Mouse (Mus musculus) gastrocnemius, postnatal 10 days (tissue): Measurements from ENCODE around the gene Gm9376. TPM values are rescaled to one million over a fixed set of nuclear protein-coding genes. Genes with fewer than 3 reads are reported as not detected.

Experiments used
- DNase-seq: peaks from one replicate; pipeline ENCODE4 v3.0.0; 2021; ENCODE audit warnings: mixed read lengths
- long read RNA-seq, 2 experiments: library from polyadenylated mRNA; stranded (forward); transcript quantifications; one replicate each; pipeline ENCODE4 v2.0.0; 2021
- total RNA-seq, 2 experiments: library from RNA; stranded (reverse); gene quantifications; 2 replicates each; pipeline ENCODE4 v1.2.3; 2021

Gm9376 gene
- not detected for total RNA-seq
- long read RNA-seq, experiment 1 = 0 reads
- long read RNA-seq, experiment 2 = 0 reads

DNA sequence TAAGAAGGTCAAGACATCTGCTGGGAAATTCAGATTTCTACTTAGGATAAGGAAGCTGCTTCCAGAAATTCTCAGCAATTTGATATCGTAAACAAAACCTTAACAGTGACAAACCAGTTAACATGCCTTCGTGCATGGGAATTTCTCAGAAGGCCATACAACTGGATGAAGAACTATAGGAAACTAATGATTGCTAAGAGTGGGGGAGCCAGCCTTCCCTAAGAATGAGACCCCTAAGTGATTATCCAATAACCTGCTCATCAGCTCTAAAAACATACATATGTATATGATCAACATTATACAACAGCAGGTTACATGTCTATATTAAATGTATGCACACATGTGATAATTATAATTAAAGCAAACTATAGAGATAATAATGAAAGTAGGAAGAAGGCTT lies at the start of gene Gm9376:
Gene Gm9376 (plus strand): TSS at position 301 of the 400 bp plus-strand sequence.
- DNase-seq = no peak

- DNase-seq = no peak
Observed at GRCm38 (mm10) chr14:118220885-118221284, 45.9 kb upstream of the Gm9376 start.

DNA sequence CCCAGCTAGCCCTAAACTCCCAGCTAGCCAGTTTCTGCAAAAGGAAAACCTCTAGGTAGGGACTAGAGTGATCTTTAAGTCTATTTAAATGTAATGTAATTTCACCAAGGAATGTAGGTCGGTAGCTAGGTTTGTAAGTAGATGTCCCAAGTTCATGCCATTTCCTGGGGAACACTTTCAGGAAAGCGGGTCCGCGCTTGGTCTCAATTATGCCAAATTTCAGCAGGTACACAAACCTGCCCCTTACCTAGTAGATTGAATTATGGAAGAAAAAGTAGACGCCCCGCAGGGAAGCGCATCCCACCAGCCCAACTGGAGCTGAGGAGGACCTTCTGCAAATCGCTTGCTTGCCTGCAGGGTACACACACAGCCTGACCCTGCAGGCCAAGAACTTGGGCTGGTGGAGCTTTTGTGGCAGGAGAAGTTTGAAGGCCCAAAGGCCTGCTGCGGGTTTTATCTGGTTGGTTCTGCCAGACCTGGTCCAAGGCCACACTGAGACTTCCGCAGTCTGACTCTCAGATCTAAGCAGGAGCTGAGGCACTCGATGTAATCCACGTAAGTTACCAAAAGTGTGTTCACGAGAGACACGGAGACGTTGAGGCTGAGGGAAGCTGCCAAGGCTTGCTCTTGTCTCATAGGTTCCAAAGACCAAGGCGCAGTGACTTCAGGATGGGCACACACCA lies 41.6 kb upstream of the Gm9376 start:
- no peak for DNase-seq

DNA sequence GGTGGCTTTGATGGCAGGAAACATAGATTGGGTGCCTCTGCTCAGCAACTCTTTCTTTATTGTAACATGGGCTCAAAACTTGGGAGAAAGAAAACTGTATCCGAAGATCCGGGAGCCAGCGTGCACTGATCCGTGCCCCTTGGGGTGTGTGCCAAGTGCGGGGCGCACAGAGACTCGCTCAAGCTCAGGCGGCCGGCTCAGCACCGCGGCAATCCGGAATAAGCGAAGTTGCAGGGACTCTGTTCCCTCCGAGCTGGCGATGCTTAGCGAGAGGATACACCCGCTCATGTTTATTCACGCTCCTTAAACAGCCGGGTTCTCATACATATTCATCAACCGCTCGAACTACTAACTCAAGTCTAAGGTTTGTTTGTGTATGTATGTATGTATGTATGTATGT lies 40.8 kb upstream of the Gm9376 start:
- no peak for DNase-seq

- no peak for DNase-seq
Observed at GRCm38 (mm10) chr14:118226471-118227155, 40.1 kb upstream of the Gm9376 start.

- no peak for DNase-seq
Observed at GRCm38 (mm10) chr14:118232381-118232970, 34.3 kb upstream of the Gm9376 start.

- DNase-seq = no peak
Observed at GRCm38 (mm10) chr14:118233786-118234540, 32.8 kb upstream of the Gm9376 start.

DNA sequence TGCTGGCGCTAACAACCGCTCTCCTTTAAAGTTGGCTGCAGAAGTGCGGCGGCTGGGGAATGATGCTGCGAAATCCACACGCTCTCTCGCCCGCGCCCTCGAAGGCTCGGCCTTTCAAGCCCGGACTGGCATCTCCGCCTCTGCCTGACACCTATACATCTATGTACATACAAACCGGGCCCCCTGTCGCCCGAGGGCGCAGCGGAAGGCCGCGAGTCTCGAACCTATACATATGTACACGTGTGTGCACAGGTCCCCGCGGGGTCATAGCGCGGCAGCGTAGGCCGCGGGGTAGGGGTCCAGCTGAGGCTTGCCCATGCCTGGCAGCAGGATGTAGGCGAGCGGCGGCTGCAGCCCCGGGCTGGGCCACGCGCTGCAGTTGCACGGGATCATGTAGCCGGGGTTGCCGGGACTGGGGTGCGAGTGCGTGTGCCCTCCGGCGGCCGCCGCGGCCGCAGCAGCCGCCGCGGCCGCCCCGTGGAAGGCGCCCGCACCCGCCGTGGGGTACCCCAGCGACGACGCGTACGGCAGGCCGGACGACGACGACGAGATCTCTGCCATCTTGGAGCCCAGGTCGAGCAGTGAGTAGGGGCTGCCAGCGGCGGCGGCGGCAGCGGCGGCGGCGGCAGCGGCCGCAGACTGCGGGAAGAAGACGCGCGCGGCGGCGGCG lies 32.1 kb upstream of the Gm9376 start:
- peak; percentile 18 for DNase-seq

- peak; percentile 22 for DNase-seq
Observed at GRCm38 (mm10) chr14:118235361-118235972, 31.3 kb upstream of the Gm9376 start.

GRCm38 (mm10) chr14:118235973-118236885 lies 30.5 kb upstream of the Gm9376 start:
- peak; percentile 41 for DNase-seq

DNA sequence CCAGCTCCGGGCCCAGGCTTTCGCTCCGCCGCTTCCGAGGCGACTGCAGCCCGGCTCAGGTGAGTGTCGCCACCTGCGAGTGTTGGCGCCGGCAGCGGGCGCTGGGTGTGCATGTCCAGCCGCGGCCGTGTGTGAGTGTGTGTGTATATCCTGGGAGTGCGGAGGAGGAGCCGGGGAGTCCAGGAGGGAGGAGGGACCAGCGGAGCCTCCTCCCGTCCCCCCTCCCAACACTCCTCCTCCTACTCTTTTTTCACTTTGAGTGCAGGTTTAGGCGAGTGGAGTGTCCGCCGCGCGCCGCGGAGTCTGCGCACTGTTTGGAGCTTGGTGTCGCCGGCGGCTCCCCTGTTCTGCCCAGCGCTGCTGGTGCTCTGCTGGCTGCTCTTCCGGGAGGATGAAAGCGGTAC lies 29.9 kb upstream of the Gm9376 start, which contains the start of gene Sox21:
Gene Sox21 (minus strand): TSS at position 145 of the 404 bp plus-strand sequence.
- DNase-seq = peak; percentile 24

- no peak for DNase-seq
Observed at GRCm38 (mm10) chr14:118237786-118238185, 29.0 kb upstream of the Gm9376 start.

- no peak for DNase-seq
Observed at GRCm38 (mm10) chr14:118239351-118239750, 27.4 kb upstream of the Gm9376 start.

GRCm38 (mm10) chr14:118241416-118241815 lies 25.3 kb upstream of the Gm9376 start:
- no peak for DNase-seq

GRCm38 (mm10) chr14:118253381-118253780 lies 13.4 kb upstream of the Gm9376 start:
- DNase-seq = no peak

GRCm38 (mm10) chr14:118268849-118269248 lies 2.1 kb downstream of the Gm9376 start:
- DNase-seq = no peak

- DNase-seq = no peak
Observed at GRCm38 (mm10) chr14:118272594-118273555, 6.1 kb downstream of the Gm9376 start.

- no peak for DNase-seq
Observed at GRCm38 (mm10) chr14:118277704-118278498, 11.1 kb downstream of the Gm9376 start.
